Mouse (Mus musculus) heart, postnatal 0 days (tissue): ENCODE measurements at regions not wholly inside any gene's neighbourhood (a gene's known extent, or its start where the extent isn't known, plus 50 kb on each side); places are given as distances from the start of the nearest gene placed in this dataset.

Experiments used
- ATAC-seq: fragments of 200-750 bp; cut with Nextera tagmentation; 2 replicates; pipeline ENCODE4 v1.8.0; 2017; ENCODE audit warnings: low read depth, moderate number of reproducible peaks, moderate library complexity; ENCODE audit not compliant: insufficient read depth
- DNase-seq: peaks from one replicate; pipeline ENCODE4 v3.0.0-alpha.2; 2016; ENCODE audit warnings: low spot score
- H3K27ac ChIP-seq: fragments of 300-500 bp; sonication (generic); 2 replicates; pipeline ENCODE4 v1.5.1; 2014; ENCODE audit warnings: low read depth, mild to moderate bottlenecking
- H3K27me3 ChIP-seq: fragments of 300-500 bp; sonication (generic); 2 replicates; pipeline ENCODE4 v1.6.1; 2014; ENCODE audit warnings: low read length, mixed read lengths; ENCODE audit not compliant: control insufficient read depth, insufficient read depth
- H3K36me3 ChIP-seq: fragments of 300-500 bp; sonication (generic); replicated peaks from 2 replicates; pipeline ENCODE4 v1.6.1; 2014; ENCODE audit warnings: low read length, mixed read lengths; ENCODE audit not compliant: control insufficient read depth, insufficient read depth
- H3K4me1 ChIP-seq: fragments of 300-500 bp; sonication (generic); 2 replicates; pipeline ENCODE4 v1.6.1; 2014; ENCODE audit warnings: antibody characterized with exemption; ENCODE audit not compliant: control insufficient read depth, insufficient read depth
- H3K4me2 ChIP-seq: fragments of 300-500 bp; sonication (generic); 2 replicates; pipeline ENCODE4 v1.6.1; 2014; ENCODE audit warnings: low read depth, mild to moderate bottlenecking, low read length, moderate library complexity
- H3K4me3 ChIP-seq: fragments of 300-500 bp; sonication (generic); 2 replicates; pipeline ENCODE4 v1.5.1; 2014; ENCODE audit warnings: low read depth, low read length
- H3K9ac ChIP-seq: fragments of 300-500 bp; sonication (generic); replicated peaks from 2 replicates; pipeline ENCODE4 v1.6.1; 2014; ENCODE audit warnings: low read depth, low read length, mixed read lengths
- H3K9me3 ChIP-seq: fragments of 300-500 bp; sonication (generic); replicated peaks from 2 replicates; pipeline ENCODE4 v1.6.1; 2016; ENCODE audit warnings: low read length; ENCODE audit not compliant: control insufficient read depth
- CTCF ChIP-seq: IDR thresholded peaks from 2 replicates; pipeline ENCODE4 v1.5.1; 2016; ENCODE audit warnings: antibody characterized with exemption, control low read depth, low read depth
- EP300 ChIP-seq: IDR thresholded peaks from 2 replicates; pipeline ENCODE4 v1.6.1; 2016; ENCODE audit warnings: antibody characterized with exemption, low read depth
- WGBS: fragments of 180-500 bp; shearing (Covaris S2); extraction: QIAGEN DNeasy Blood & Tissue Kit; methylation state at CpG from one replicate; pipeline ENCODE4 v1.1.7; 2014; 5-methylcytosine and 5-hydroxymethylcytosine counted together

GRCm38 (mm10) chr4:142838363-142838964, 374.3 kb downstream of the Prdm2 start:
- H3K9ac ChIP-seq = no peak overlapping the region
- TF ChIP-seq EP300 (no peak), CTCF (no peak)
- DNase-seq (no peak), ATAC-seq (no peak)
- H3K27me3 ChIP-seq = no peaks in the 10 kb centered on the region
- no peak overlapping the region for H3K27ac ChIP-seq
- H3K4me2 ChIP-seq = no peak overlapping the region
- H3K36me3 ChIP-seq = no peaks in the 10 kb centered on the region
- 0 out of 2 replicates have a peak, but pooled peaks cover 3% of the 10 kb centered on the region for H3K9me3 ChIP-seq
- H3K4me3 ChIP-seq = no peak overlapping the region
- H3K4me1 ChIP-seq = no peaks in the 10 kb centered on the region
- WGBS = 53% methylated on average over 4 of the region's 4 CpGs

- TF ChIP-seq EP300 (no peak), CTCF (no peak)
- Histone ChIP-seq H3K4me2 (no peak overlapping the region), H3K4me3 (no peak overlapping the region), H3K9ac (no peak overlapping the region), H3K36me3 (no peaks in the 10 kb centered on the region), H3K4me1 (no peaks in the 10 kb centered on the region), H3K27me3 (no peaks in the 10 kb centered on the region), H3K27ac (no peak overlapping the region), H3K9me3 (0 out of 2 replicates have a peak, but pooled peaks cover 3% of the 10 kb centered on the region)
- DNase-seq (no peak), ATAC-seq (no peak)
- WGBS = 64% methylated on average over 4 of the region's 4 CpGs
Measured at GRCm38 (mm10) chr4:142837636-142838035, 375.2 kb downstream of the Prdm2 start.

GRCm38 (mm10) chr4:142829711-142830110, 383.1 kb downstream of the Prdm2 start:
- H3K36me3 ChIP-seq = no peaks in the 10 kb centered on the region
- H3K4me2 ChIP-seq = no peak overlapping the region
- H3K4me3 ChIP-seq = no peak overlapping the region
- 80% methylated on average over 7 of the region's 7 CpGs for WGBS
- no peak for ATAC-seq
- no peak overlapping the region for H3K9ac ChIP-seq
- H3K4me1 ChIP-seq = no peaks in the 10 kb centered on the region
- H3K9me3 ChIP-seq = no peaks in the 10 kb centered on the region
- no peak for TF ChIP-seq CTCF
- no peak for TF ChIP-seq EP300
- no peaks in the 10 kb centered on the region for H3K27me3 ChIP-seq
- no peak for DNase-seq
- H3K27ac ChIP-seq = no peak overlapping the region

DNA sequence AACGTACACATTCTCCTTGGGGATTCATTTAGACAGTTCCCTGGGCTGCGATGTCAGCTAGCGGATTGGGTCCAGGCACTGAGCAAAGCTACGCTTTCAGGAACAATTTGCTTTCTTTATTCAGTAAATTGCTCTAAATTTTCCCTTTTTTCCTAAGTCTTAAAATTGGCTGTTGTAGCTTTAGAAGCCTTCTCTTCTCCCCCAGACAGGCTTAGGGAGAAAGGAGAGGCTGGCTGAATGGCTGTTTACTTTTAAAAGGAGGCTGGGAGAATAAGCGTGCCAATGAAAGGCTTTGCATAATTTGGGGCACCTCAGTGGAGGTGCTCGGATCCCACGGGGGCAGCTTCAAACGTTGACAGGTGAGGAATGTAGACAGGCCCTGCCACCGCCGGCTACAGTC, 383.8 kb downstream of the Prdm2 start:
- Histone ChIP-seq H3K27me3 (no peaks in the 10 kb centered on the region), H3K9me3 (no peaks in the 10 kb centered on the region), H3K9ac (no peak overlapping the region), H3K36me3 (no peaks in the 10 kb centered on the region), H3K4me3 (no peak overlapping the region), H3K4me2 (no peak overlapping the region), H3K27ac (no peak overlapping the region), H3K4me1 (no peaks in the 10 kb centered on the region)
- WGBS = 40% methylated on average over 10 of the region's 10 CpGs
- ATAC-seq (no peak), DNase-seq (no peak)
- TF ChIP-seq CTCF = no peak

- Histone ChIP-seq H3K9me3 (no peaks in the 10 kb centered on the region), H3K36me3 (no peaks in the 10 kb centered on the region), H3K4me2 (no peak overlapping the region), H3K9ac (no peak overlapping the region), H3K4me3 (no peak overlapping the region), H3K27ac (no peak overlapping the region), H3K4me1 (no peaks in the 10 kb centered on the region), H3K27me3 (no peaks in the 10 kb centered on the region)
- ATAC-seq (no peak), DNase-seq (no peak)
- WGBS = 68% methylated on average over 13 of the region's 13 CpGs
- TF ChIP-seq CTCF = no peak
- no peak for TF ChIP-seq EP300
Measured at GRCm38 (mm10) chr4:142826250-142826893, 386.4 kb downstream of the Prdm2 start.

DNA sequence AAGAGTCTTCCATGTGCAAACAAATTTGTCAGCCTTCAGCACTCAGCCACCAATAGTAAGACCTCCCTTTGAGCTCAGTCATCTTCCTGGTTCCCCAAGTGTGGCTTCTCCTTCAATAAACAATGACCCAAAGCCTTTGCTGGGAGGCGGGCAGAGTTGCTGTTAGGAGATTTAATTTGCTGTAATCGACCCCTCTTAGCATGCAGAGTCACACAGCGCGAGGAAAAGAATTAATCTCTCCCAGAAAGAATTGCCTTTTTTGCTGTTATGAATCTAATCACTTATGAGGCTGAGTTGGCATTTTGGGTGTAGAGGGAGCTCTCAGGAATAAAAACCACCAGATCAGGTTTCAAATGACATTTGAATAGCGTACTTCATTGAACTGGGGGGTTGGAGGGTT, 387.0 kb downstream of the Prdm2 start:
- no peak for TF ChIP-seq CTCF
- Histone ChIP-seq H3K4me3 (no peak overlapping the region), H3K9ac (no peak overlapping the region), H3K4me1 (no peaks in the 10 kb centered on the region), H3K9me3 (no peaks in the 10 kb centered on the region), H3K27ac (no peak overlapping the region), H3K36me3 (no peaks in the 10 kb centered on the region), H3K4me2 (no peak overlapping the region), H3K27me3 (no peaks in the 10 kb centered on the region)
- ATAC-seq (no peak), DNase-seq (no peak)
- WGBS = 72% methylated on average over 5 of the region's 5 CpGs
